Mouse (Mus musculus) limb, embryonic 14.5 days (tissue): ENCODE data around the gene B4galnt2. TPM values are rescaled to one million over a fixed set of nuclear protein-coding genes. Genes with fewer than 3 reads are reported as not detected.

Experiments
- ATAC-seq: fragments of 200-750 bp; cut with Nextera tagmentation; 2 replicates; pipeline ENCODE4 v1.8.0; 2017; ENCODE audit warnings: low read depth, moderate number of reproducible peaks, moderate TSS enrichment; ENCODE audit not compliant: low FRiP score
- DNase-seq: peaks from one replicate; pipeline ENCODE4 v3.0.0-alpha.2; 2015; ENCODE audit warnings: low spot score
- H3K27ac ChIP-seq: fragments of 300-500 bp; sonication (generic); replicated peaks from 2 replicates; pipeline ENCODE4 v1.5.1; 2014; ENCODE audit warnings: low read depth, mild to moderate bottlenecking, low read length, moderate library complexity, mixed read lengths
- H3K27me3 ChIP-seq: fragments of 300-500 bp; sonication (generic); 2 replicates; pipeline ENCODE4 v1.6.1; 2014; ENCODE audit warnings: low read length, mixed read lengths; ENCODE audit not compliant: control insufficient read depth, insufficient read depth
- H3K36me3 ChIP-seq: fragments of 300-500 bp; sonication (generic); 2 replicates; pipeline ENCODE4 v1.6.1; 2014; ENCODE audit warnings: mild to moderate bottlenecking, low read length, moderate library complexity, mixed read lengths; ENCODE audit not compliant: control insufficient read depth, insufficient read depth
- H3K4me1 ChIP-seq: fragments of 300-500 bp; sonication (generic); 2 replicates; pipeline ENCODE4 v1.6.1; 2014; ENCODE audit warnings: antibody characterized with exemption, low read length, mixed read lengths; ENCODE audit not compliant: control insufficient read depth, insufficient read depth
- H3K4me2 ChIP-seq: fragments of 300-500 bp; sonication (generic); replicated peaks from 2 replicates; pipeline ENCODE4 v1.6.1; 2014; ENCODE audit warnings: low read depth, mild to moderate bottlenecking, low read length, moderate library complexity; ENCODE audit not compliant: severe bottlenecking
- H3K4me3 ChIP-seq: fragments of 300-500 bp; sonication (generic); replicated peaks from 2 replicates; pipeline ENCODE4 v1.5.1; 2014; ENCODE audit warnings: low read length
- H3K9ac ChIP-seq: fragments of 300-500 bp; sonication (generic); 2 replicates; pipeline ENCODE4 v1.6.1; 2014; ENCODE audit warnings: mild to moderate bottlenecking, low read depth, low read length, moderate library complexity; ENCODE audit not compliant: severe bottlenecking
- H3K9me3 ChIP-seq: fragments of 300-500 bp; sonication (generic); 2 replicates; pipeline ENCODE4 v1.6.1; 2016; ENCODE audit warnings: low read length; ENCODE audit not compliant: control insufficient read depth
- POLR2A ChIP-seq: fragments of 200-500 bp; IDR thresholded peaks from 2 replicates; pipeline ENCODE4 v1.8.0; 2012; ENCODE audit warnings: inconsistent platforms, mild to moderate bottlenecking, moderate library complexity, borderline replicate concordance; ENCODE audit not compliant: insufficient read depth, insufficient read length; ENCODE audit errors: extremely low read depth
- WGBS: fragments of 180-500 bp; shearing (Covaris S2); extraction: QIAGEN DNeasy Blood & Tissue Kit; methylation state at CpG from one replicate; pipeline ENCODE4 v1.1.7; 2014; 5-methylcytosine and 5-hydroxymethylcytosine counted together
- polyA plus RNA-seq, 2 experiments: library from polyadenylated mRNA; depleted of rRNA in 1 of 2; stranded (reverse) in 1 of 2; unstranded in 1 of 2; fragments of >200 nt; fragmentation: Nextera tagmentation in 1 of 2; extraction: Ambion mirVana in 1 of 2; gene quantifications; 2 replicates each; pipeline versions ENCODE4 v1.2.1 to v1.2.3; 2012 to 2014

The B4galnt2 gene
- polyA plus RNA-seq, 2 experiments: not detected

DNA sequence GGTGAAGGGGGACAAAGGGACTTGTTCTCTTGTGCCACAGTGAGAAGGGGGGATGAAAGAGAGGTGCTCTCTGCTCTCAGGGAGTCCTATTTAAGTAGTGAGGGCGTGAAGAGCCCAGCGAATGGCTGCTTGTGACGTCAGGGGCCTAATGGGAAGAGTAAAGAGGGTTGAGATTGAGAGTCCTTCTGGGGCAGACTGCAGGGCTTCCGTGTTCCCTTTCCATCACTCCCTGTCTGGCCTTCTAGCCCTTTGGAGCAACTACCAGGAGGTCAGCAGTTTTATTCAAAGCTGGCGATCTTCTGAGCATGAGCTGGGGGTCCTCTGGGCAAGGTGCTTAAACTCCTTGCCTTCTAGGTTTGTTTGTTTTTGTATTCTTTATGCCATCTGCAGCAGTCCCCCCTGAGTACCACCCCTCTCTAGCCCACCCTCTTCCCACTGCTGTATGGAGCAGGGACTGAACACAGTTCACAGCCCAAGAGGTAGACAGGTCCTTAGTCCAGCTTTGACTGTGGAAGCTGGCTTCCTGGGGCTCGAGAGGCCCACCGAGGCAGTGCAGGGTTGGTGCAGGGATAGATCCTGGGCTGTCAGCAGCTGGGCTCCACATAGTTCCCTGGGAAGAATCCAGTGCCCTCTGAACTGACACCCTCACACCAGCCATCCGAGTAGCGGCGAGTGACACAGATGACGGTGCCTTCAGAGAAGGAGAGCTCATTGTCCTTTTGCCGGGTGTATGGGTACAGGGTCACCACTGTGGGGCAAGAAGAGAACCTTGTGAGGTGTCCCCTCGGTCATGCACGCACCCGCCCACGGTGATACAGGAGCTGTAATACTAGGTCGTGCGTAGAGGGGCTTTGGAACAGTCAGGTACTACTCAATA is 82.3 kb downstream of the B4galnt2 start:
- no peak overlapping the region for H3K27ac ChIP-seq
- H3K4me3 ChIP-seq: no peak overlapping the region
- no peaks in the 10 kb centered on the region for H3K36me3 ChIP-seq
- H3K4me2 ChIP-seq: no peak overlapping the region
- no peaks in the 10 kb centered on the region for H3K9me3 ChIP-seq
- H3K27me3 ChIP-seq: peaks cover 90% of the 10 kb centered on the region
- ATAC-seq: no peak
- no peak for TF ChIP-seq POLR2A
- 36% methylated on average over 16 of the region's 18 CpGs for WGBS
- DNase-seq: no peak
- no peak overlapping the region for H3K9ac ChIP-seq
- H3K4me1 ChIP-seq: peaks cover 25% of the 10 kb centered on the region

DNA sequence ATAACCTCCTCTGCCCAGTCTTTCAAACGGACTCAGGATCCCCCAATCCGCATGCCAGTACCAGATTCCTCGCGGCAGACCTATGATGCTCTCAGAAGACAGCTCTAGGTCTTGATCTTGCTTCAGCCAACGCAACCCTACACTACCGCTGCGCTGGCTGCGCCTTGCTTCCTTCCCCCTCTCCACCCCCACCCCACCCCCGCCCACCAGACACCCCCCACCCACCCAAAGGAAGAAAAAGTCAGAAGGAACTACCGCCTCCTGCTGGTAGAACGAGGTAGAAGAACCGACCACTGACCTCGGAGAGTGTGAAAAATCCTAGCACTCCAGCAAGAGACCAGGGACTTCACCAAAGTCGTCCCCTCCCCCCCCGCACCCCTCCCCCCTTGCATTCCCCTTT is 83.0 kb downstream of the B4galnt2 start:
- peaks cover 19% of the 10 kb centered on the region for H3K4me1 ChIP-seq
- no peak for ATAC-seq
- H3K36me3 ChIP-seq: no peaks in the 10 kb centered on the region
- DNase-seq: no peak
- no peak overlapping the region for H3K9ac ChIP-seq
- WGBS: 5% methylated on average over 15 of the region's 15 CpGs
- peak overlapping the region; percentile 33 for H3K4me3 ChIP-seq
- no peak for TF ChIP-seq POLR2A
- no peak overlapping the region for H3K27ac ChIP-seq
- H3K4me2 ChIP-seq: no peak overlapping the region; the same call in 1 of the 2 replicates
- peaks cover 97% of the 10 kb centered on the region for H3K27me3 ChIP-seq
- H3K9me3 ChIP-seq: no peaks in the 10 kb centered on the region

DNA sequence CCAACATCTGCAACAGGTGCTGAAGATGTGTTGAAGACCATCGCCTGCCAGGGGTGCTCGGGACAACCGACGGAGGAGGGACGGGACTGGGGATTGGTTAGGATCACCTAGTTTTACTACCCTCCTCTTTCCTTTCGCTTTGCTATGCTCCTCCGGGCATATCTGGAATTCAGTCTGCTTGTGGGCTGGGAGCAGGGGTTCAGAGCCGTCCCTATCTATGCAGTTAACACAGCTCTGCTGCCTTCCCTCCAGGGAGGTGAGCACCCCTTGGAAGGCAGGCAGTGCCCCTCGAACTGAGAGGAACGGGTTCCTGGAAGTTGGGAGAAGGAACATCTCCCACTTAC is 83.4 kb downstream of the B4galnt2 start:
- Histone ChIP-seq H3K27me3 (peaks cover 97% of the 10 kb centered on the region), H3K27ac (no peak overlapping the region), H3K9ac (0 out of 2 replicates have a peak overlapping the region, but pooled peaks have one; percentile 16), H3K4me3 (peak overlapping the region; percentile 33), H3K36me3 (no peaks in the 10 kb centered on the region), H3K9me3 (no peaks in the 10 kb centered on the region), H3K4me2 (peak overlapping the region; percentile 43), H3K4me1 (peaks cover 15% of the 10 kb centered on the region)
- TF ChIP-seq POLR2A: no peak
- WGBS: 8% methylated on average over 10 of the region's 10 CpGs
- no peak for ATAC-seq
- DNase-seq: no peak

DNA sequence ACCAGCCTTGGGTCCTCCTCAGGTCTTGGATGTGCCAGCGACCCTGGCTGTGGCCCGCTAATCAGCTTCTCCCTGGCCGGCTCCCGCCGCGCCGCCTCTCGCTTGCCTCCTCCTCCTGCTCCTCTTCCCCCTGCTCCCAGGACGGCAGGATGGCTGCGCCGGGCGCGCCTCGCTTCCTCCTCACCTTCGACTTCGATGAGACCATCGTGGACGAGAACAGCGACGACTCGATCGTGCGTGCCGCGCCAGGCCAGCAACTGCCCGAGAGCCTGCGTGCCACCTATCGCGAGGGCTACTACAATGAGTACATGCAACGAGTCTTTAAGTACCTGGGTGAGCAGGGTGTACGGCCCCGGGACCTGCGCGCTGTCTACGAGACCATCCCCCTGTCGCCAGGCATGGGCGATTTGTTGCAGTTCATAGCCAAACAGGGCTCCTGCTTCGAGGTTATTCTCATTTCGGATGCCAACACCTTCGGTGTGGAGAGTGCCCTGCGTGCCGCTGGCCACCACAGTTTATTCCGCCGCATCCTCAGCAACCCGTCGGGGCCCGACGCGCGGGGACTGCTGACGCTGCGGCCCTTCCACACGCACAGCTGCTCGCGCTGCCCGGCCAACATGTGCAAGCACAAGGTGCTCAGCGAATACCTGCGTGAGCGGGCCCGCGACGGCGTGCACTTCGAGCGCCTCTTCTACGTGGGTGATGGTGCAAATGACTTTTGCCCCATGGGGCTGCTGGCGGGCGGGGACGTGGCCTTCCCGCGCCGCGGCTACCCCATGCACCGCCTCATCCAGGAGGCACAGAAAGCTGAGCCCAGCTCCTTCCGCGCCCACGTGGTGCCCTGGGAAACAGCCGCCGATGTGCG is 84.0 kb downstream of the B4galnt2 start:
- no peak for ATAC-seq
- Histone ChIP-seq H3K4me2 (peak overlapping the region; percentile 43), H3K27ac (no peak overlapping the region), H3K4me1 (peaks cover 9% of the 10 kb centered on the region; the same call in 1 of the 2 replicates), H3K4me3 (peak overlapping the region; percentile 33), H3K9ac (0 out of 2 replicates have a peak overlapping the region, but pooled peaks have one; percentile 28), H3K27me3 (peaks cover 92% of the 10 kb centered on the region), H3K36me3 (no peaks in the 10 kb centered on the region), H3K9me3 (no peaks in the 10 kb centered on the region)
- TF ChIP-seq POLR2A: no peak
- WGBS: 2% methylated on average over 80 of the region's 80 CpGs
- no peak for DNase-seq

DNA sequence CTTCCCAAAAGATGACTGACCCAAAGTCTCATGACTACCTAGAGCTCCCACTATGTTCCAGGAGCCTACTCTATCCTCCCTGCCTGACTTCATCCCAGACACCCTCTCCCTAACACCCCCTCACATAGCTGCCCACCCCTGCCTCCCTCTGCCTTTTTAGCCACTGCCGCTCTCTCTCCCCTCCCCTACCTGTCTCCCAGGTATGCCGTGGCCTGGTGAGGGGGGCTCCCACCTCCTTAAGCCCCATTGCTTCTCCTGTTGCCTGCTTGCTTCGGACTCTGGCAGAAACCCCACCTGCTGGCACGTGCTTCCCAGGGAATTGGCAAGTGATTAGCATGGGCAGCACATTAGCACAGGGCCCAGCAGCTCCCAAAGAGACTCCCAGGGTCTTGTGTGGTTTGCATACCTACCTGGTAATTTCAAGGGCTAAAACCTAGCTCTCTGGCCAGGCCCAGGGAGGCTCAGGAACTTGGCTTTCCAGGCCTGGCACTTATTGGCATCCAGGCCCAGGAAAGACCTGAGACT is 85.1 kb downstream of the B4galnt2 start:
- no peak for TF ChIP-seq POLR2A
- Histone ChIP-seq H3K36me3 (no peaks in the 10 kb centered on the region), H3K27ac (no peak overlapping the region), H3K4me3 (peak overlapping the region; percentile 33; the same call in 1 of the 2 replicates), H3K4me1 (peaks cover 14% of the 10 kb centered on the region), H3K4me2 (no peak overlapping the region), H3K27me3 (peaks cover 92% of the 10 kb centered on the region), H3K9me3 (no peaks in the 10 kb centered on the region), H3K9ac (no peak overlapping the region)
- ATAC-seq (no peak), DNase-seq (no peak)
- WGBS: 29% methylated on average over 4 of the region's 4 CpGs
